Mouse (Mus musculus): ENCODE measurements around the gene Cldn9. TPM values are rescaled to one million over a fixed set of nuclear protein-coding genes. Genes with fewer than 3 reads are reported as not detected.

Gene Cldn9
- polyA plus RNA-seq, 1 experiment from 2014 or later: 4.8 TPM

- Histone ChIP-seq H3K36me3 (ENCODE audit: control insufficient read depth, insufficient read depth, low read length) (no peaks in the 10 kb centered on the region), H3K27ac (ENCODE audit: low read depth, low read length) (no peak overlapping the region), H3K27me3 (ENCODE audit: control insufficient read depth, insufficient read depth, low read length) (no peaks in the 10 kb centered on the region), H3K9ac (ENCODE audit: low read length) (no peak overlapping the region), H3K4me3 (ENCODE audit: low read depth, low read length) (no peak overlapping the region), H3K4me2 (ENCODE audit: low read depth, low read length, severe bottlenecking) (no peak overlapping the region), H3K4me1 (replicated peaks; ENCODE audit: control insufficient read depth, insufficient read depth, low read length) (no peaks in the 10 kb centered on the region), H3K9me3 (ENCODE audit: control insufficient read depth, low read length) (no peaks in the 10 kb centered on the region; the same call in 1 of the 2 replicates)
- ATAC-seq (replicated peaks; ENCODE audit: low FRiP score): no peak
- 79% methylated on average over 2 of the region's 2 CpGs for WGBS
- no peak for DNase-seq (ENCODE audit: low spot score)
Measured at GRCm38 (mm10) chr17:23653324-23653723, 30.5 kb downstream of the Cldn9 start.

DNA sequence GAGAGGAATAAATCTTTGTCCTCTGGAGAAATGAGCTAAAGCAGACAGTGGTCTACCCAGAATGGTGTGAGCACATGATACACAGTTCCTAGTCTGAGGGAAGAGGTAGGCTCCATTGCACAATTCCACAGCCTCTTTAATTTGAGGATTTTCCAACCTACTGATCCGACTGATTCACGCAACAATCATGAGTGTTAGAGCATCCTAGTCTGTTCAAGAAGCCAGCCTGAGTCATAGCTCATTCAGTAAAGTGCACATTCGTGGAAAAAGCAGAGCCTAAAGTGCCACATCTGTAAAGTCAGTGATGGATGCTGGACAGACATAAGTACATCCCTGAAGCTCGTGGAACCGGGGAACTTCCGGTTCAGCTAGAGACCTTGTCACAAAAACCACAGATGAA lies 32.5 kb downstream of the Cldn9 start:
- H3K9me3 ChIP-seq (ENCODE audit: control insufficient read depth, low read length): no peaks in the 10 kb centered on the region
- DNase-seq (ENCODE audit: low spot score): no peak
- no peak overlapping the region for H3K27ac ChIP-seq (ENCODE audit: low read depth, low read length)
- no peak overlapping the region for H3K9ac ChIP-seq (ENCODE audit: low read length)
- no peaks in the 10 kb centered on the region for H3K27me3 ChIP-seq (ENCODE audit: control insufficient read depth, insufficient read depth, low read length)
- no peak overlapping the region for H3K4me2 ChIP-seq (ENCODE audit: low read depth, low read length, severe bottlenecking)
- H3K36me3 ChIP-seq (ENCODE audit: control insufficient read depth, insufficient read depth, low read length): no peaks in the 10 kb centered on the region
- ATAC-seq (replicated peaks; ENCODE audit: low FRiP score): no peak
- H3K4me3 ChIP-seq (ENCODE audit: low read depth, low read length): no peak overlapping the region
- no peaks in the 10 kb centered on the region for H3K4me1 ChIP-seq (replicated peaks; ENCODE audit: control insufficient read depth, insufficient read depth, low read length)
- WGBS: 84% methylated on average over 6 of the region's 6 CpGs

- peaks cover 2% of the 10 kb centered on the region; the same call in 1 of the 2 replicates for H3K4me1 ChIP-seq (replicated peaks; ENCODE audit: control insufficient read depth, insufficient read depth, low read length)
- DNase-seq (ENCODE audit: low spot score) (no peak), ATAC-seq (replicated peaks; ENCODE audit: low FRiP score) (no peak)
- H3K4me3 ChIP-seq (ENCODE audit: low read depth, low read length): no peak overlapping the region
- no peaks in the 10 kb centered on the region for H3K9me3 ChIP-seq (ENCODE audit: control insufficient read depth, low read length)
- no peak overlapping the region for H3K27ac ChIP-seq (ENCODE audit: low read depth, low read length)
- H3K36me3 ChIP-seq (ENCODE audit: control insufficient read depth, insufficient read depth, low read length): no peaks in the 10 kb centered on the region
- no peak overlapping the region for H3K4me2 ChIP-seq (ENCODE audit: low read depth, low read length, severe bottlenecking)
- WGBS: 27% methylated on average over 10 of the region's 10 CpGs
- peaks cover 8% of the 10 kb centered on the region; the same call in 1 of the 2 replicates for H3K27me3 ChIP-seq (ENCODE audit: control insufficient read depth, insufficient read depth, low read length)
- H3K9ac ChIP-seq (ENCODE audit: low read length): no peak overlapping the region
Measured at GRCm38 (mm10) chr17:23645894-23646293, 37.9 kb downstream of the Cldn9 start.

DNA sequence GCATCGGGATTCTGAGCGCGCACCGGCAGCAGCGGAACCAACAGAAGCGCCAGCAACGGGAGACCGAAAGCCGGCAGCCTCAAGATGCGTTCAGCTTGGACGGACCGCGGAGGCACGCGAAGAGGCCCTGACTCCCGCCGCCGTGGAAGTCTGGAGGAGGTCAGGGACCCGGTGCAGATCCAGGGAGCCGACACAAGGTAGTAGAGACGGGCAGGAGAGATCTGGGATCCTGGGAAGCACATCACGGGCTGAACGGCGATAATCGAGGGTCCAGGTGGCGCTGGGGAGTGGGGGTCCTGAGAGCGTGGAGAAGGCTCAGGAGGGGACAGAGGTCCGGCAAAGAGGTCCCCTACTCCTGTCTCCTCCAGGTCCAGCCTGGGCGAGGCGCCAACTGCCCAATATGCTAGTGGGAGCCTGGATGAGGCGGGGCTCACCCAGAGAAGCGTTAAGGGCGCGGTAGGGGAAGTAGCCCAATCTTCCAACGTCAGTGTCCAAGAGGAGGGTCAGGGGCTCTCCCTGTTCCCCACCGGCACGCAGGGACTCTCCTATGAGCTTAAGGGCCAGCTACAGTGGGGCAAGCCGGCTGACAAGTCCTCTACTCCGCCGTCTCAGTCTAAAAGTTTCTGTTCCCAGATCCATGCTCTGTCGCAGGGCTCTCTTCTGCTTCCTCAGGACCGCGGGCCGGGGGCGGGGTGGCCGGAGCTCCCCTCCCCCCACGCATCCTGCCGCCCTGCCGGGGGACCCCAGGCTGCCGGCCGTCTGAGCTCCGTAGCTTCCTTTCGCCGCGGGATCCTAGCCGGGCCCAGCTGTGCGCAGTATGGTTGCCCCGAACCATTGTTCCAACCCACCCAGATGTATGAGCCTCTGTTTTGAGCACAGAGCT lies 39.0 kb downstream of the Cldn9 start, which contains the start of gene Mmp25:
Mmp25 (minus strand) TSS at position 665 of the 883 bp plus-strand sequence.
- peak; percentile 53 for ATAC-seq (replicated peaks; ENCODE audit: low FRiP score)

More for the DNA sequence above, 39.0 kb downstream of the Cldn9 start, which contains the start of gene Mmp25:
- peak; percentile 61 for DNase-seq (ENCODE audit: low spot score)
- peak within 1 kb of the TSS; percentile 48 for H3K9ac ChIP-seq (ENCODE audit: low read length)
- H3K4me1 ChIP-seq (replicated peaks; ENCODE audit: control insufficient read depth, insufficient read depth, low read length): peaks cover 2% of the 10 kb centered on the region; the same call in 1 of the 2 replicates
- H3K4me2 ChIP-seq (ENCODE audit: low read depth, low read length, severe bottlenecking): peak within 1 kb of the TSS; percentile 51
- H3K27me3 ChIP-seq (ENCODE audit: control insufficient read depth, insufficient read depth, low read length): peaks cover 8% of the 10 kb centered on the region; the same call in 1 of the 2 replicates
- no peaks in the 10 kb centered on the region for H3K36me3 ChIP-seq (ENCODE audit: control insufficient read depth, insufficient read depth, low read length)
- H3K9me3 ChIP-seq (ENCODE audit: control insufficient read depth, low read length): no peaks in the 10 kb centered on the region
- whole genome bisulfite sequencing: under 1% methylated on average over 58 of the region's 58 CpGs
- peak within 1 kb of the TSS; percentile 37 for H3K4me3 ChIP-seq (ENCODE audit: low read depth, low read length)
- no peak within 1 kb of the TSS for H3K27ac ChIP-seq (ENCODE audit: low read depth, low read length)

Other genes starting within 250 kb of the Cldn9 start
- not detected in 2 replicates for gene Vmn2r117, start 204.3 kb downstream of the Cldn9 start, polyA plus RNA-seq (2014; fragmentation: Nextera tagmentation; extraction: Ambion mirVana)
- 28.1 and 29.9 TPM in 2 replicates for gene Zfp213, start 119.8 kb downstream of the Cldn9 start, polyA plus RNA-seq (2014; fragmentation: Nextera tagmentation; extraction: Ambion mirVana)
- 19.2 and 20.5 TPM in 2 replicates for gene Zfp13, start 84.5 kb downstream of the Cldn9 start, polyA plus RNA-seq (2014; fragmentation: Nextera tagmentation; extraction: Ambion mirVana)
- 0.16 and 0.27 TPM in 2 replicates for gene Zscan10, start 83.2 kb downstream of the Cldn9 start, polyA plus RNA-seq (2014; fragmentation: Nextera tagmentation; extraction: Ambion mirVana)
- gene Mmp25, start 38.7 kb downstream of the Cldn9 start, polyA plus RNA-seq (2014; fragmentation: Nextera tagmentation; extraction: Ambion mirVana): 0.41 and 1.0 TPM in 2 replicates
- 0.35 and 0.53 TPM in 2 replicates for gene Bicdl2, start 23.5 kb downstream of the Cldn9 start, polyA plus RNA-seq (2014; fragmentation: Nextera tagmentation; extraction: Ambion mirVana)
- gene Hcfc1r1, start 10.4 kb downstream of the Cldn9 start, polyA plus RNA-seq (2014; fragmentation: Nextera tagmentation; extraction: Ambion mirVana): 38.3 and 40.3 TPM in 2 replicates
- gene Thoc6, start 10.1 kb downstream of the Cldn9 start, polyA plus RNA-seq (2014; fragmentation: Nextera tagmentation; extraction: Ambion mirVana): 54.0 and 56.6 TPM in 2 replicates
- 2.5 and 2.7 TPM in 2 replicates for gene Tnfrsf12a, start 6.6 kb downstream of the Cldn9 start, polyA plus RNA-seq (2014; fragmentation: Nextera tagmentation; extraction: Ambion mirVana)
- gene Cldn6, start 4.8 kb downstream of the Cldn9 start, polyA plus RNA-seq (2014; fragmentation: Nextera tagmentation; extraction: Ambion mirVana): 8.7 and 9.7 TPM in 2 replicates
- not detected in 2 replicates for gene 1520401A03Rik, start 38.8 kb upstream of the Cldn9 start, polyA plus RNA-seq (2014; fragmentation: Nextera tagmentation; extraction: Ambion mirVana)
- 61.3 and 62.9 TPM in 2 replicates for gene Pkmyt1, start 42.3 kb upstream of the Cldn9 start, polyA plus RNA-seq (2014; fragmentation: Nextera tagmentation; extraction: Ambion mirVana)
- gene Paqr4, start 56.8 kb upstream of the Cldn9 start, polyA plus RNA-seq (2014; fragmentation: Nextera tagmentation; extraction: Ambion mirVana): 26.5 and 28.8 TPM in 2 replicates
- 2.2 and 2.6 TPM in 2 replicates for gene Kremen2, start 61.8 kb upstream of the Cldn9 start, polyA plus RNA-seq (2014; fragmentation: Nextera tagmentation; extraction: Ambion mirVana)
- 167 and 174 TPM in 2 replicates for gene Flywch1, start 87.6 kb upstream of the Cldn9 start, polyA plus RNA-seq (2014; fragmentation: Nextera tagmentation; extraction: Ambion mirVana)
- gene Flywch2, start 102.1 kb upstream of the Cldn9 start, polyA plus RNA-seq (2014; fragmentation: Nextera tagmentation; extraction: Ambion mirVana): 22.0 and 28.7 TPM in 2 replicates
- 541 and 559 TPM in 2 replicates for gene Srrm2, start 106.5 kb upstream of the Cldn9 start, polyA plus RNA-seq (2014; fragmentation: Nextera tagmentation; extraction: Ambion mirVana)
- gene Elob, start 145.1 kb upstream of the Cldn9 start, polyA plus RNA-seq (2014; fragmentation: Nextera tagmentation; extraction: Ambion mirVana): 1,038 and 1,041 TPM in 2 replicates
- not detected in 2 replicates for gene Prss33, start 152.0 kb upstream of the Cldn9 start, polyA plus RNA-seq (2014; fragmentation: Nextera tagmentation; extraction: Ambion mirVana)
- gene Prss32, start 159.8 kb upstream of the Cldn9 start, polyA plus RNA-seq (2014; fragmentation: Nextera tagmentation; extraction: Ambion mirVana): not detected in 2 replicates
- gene Prss41, start 160.1 kb upstream of the Cldn9 start, polyA plus RNA-seq (2014; fragmentation: Nextera tagmentation; extraction: Ambion mirVana): 2.1 and 2.6 TPM in 2 replicates
- gene Prss21, start 184.0 kb upstream of the Cldn9 start, polyA plus RNA-seq (2014; fragmentation: Nextera tagmentation; extraction: Ambion mirVana): not detected in 2 replicates
- not detected in 2 replicates for gene Dcpp1, start 196.8 kb upstream of the Cldn9 start, polyA plus RNA-seq (2014; fragmentation: Nextera tagmentation; extraction: Ambion mirVana)
- gene Dcpp2, start 196.9 kb upstream of the Cldn9 start, polyA plus RNA-seq (2014; fragmentation: Nextera tagmentation; extraction: Ambion mirVana): not detected in 2 replicates
- not detected in 2 replicates for gene Dcpp3, start 233.4 kb upstream of the Cldn9 start, polyA plus RNA-seq (2014; fragmentation: Nextera tagmentation; extraction: Ambion mirVana)